In the genomic region with DNA sequence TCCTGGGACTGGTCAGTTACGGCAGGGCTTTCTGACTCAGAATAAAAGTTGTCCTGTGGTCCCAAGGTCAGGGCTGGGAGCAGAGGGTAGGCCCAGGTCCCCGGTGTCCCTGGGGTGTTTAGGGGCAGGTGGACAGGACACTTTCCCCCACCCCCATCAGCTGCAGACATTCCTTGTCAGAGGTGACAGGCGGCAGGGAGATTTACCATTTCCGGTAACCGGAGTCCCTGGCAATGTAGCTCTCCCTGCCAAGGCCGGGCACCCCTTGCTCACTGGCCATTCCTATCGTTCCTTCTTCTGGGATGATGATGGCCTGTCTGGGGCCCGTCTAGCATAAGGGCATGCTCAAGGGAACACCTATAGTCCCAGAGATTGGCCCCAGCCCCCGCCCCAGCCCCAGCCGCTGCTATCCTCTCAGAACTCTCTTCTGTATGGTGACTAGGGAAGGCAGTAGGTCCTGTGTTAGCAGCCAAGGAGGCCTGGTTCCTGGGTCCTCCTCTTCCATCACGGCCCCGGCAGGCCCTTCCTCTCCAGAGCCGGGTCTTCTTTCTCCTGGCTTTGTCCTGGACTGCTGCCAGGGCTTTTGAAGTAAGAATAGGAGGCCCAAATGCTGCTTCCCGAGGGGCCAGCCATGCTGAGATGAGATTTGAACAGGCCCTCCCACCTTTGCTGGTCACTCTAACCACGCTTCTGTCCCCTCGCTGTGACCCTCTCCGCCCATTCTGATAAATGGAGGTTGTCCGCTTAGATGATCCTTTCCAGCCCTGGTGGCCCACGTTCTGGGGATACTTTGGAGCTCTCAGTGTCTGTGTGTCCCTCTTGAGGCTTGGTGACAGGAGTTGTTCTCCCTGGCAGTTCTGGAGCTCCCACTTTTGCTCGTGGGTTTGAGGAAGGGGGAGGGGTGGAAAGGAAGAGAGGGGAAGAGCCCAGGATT, we compare ENCODE assay signal across 9 mouse cellular contexts. TPM values are rescaled to one million over a fixed set of nuclear protein-coding genes. Genes with fewer than 3 reads are reported as not detected.
DNase-seq lines count a peak whose midpoint lies in the region; ATAC-seq and TF ChIP-seq lines count a peak whose summit lies in the region.
"Had no signal": no experiment of that assay in that cellular context is flagged by ENCODE, and none has a peak within 500 bp of the region (broad histone marks: within the 10 kb centered on the region; RNA-seq: fewer than 3 reads in every experiment).

No protein-coding gene starts in this region.

- no peak for TF ChIP-seq CTCF in lung, postnatal 0 days (IDR thresholded peaks at IDR 0.05)
- TF ChIP-seq CTCF in intestine, postnatal 0 days (IDR thresholded peaks at IDR 0.05; ENCODE audit: low read depth) = no peak

- H3K4me1 ChIP-seq in lung, postnatal 0 days (ENCODE audit: insufficient read depth, low read depth, low read length) = peaks cover 70% of the 10 kb centered on the region
- peaks cover 22% of the 10 kb centered on the region for H3K4me1 ChIP-seq in intestine, postnatal 0 days (replicated peaks; ENCODE audit: control insufficient read depth, insufficient read depth, low read length)

- DNase-seq in adrenal gland, adult (ENCODE audit: inconsistent age in 2 of 2, low spot score in 1 of 2) = peak; percentile 72 to 89
- no peak for DNase-seq in adrenal gland, postnatal 4 days (ENCODE audit: low spot score in 2 of 2)
- DNase-seq in lung, postnatal 0 days (ENCODE audit: low spot score) = no peak
- no peak for DNase-seq in lung, postnatal 10 days
- peak; percentile 77 for DNase-seq in skeletal muscle tissue, adult 2 months (ENCODE audit: low read depth, low spot score)
- DNase-seq in thymus, postnatal 0 days (ENCODE audit: low spot score) = no peak

- WGBS in lung, postnatal 0 days = 27% methylated on average over 19 of the region's 20 CpGs
- WGBS in intestine, postnatal 0 days = 48% methylated on average over 20 of the region's 20 CpGs

- H3K9me3 ChIP-seq in lung, postnatal 0 days (ENCODE audit: low read length) = no peaks in the 10 kb centered on the region
- H3K9me3 ChIP-seq in intestine, postnatal 0 days (ENCODE audit: control insufficient read depth) = no peaks in the 10 kb centered on the region

- no peak overlapping the region for H3K4me3 ChIP-seq in lung, postnatal 0 days (ENCODE audit: low read depth, low read length)
- no peak overlapping the region for H3K4me3 ChIP-seq in intestine, postnatal 0 days (ENCODE audit: low read depth, low read length)

- no peaks in the 10 kb centered on the region for H3K36me3 ChIP-seq in lung, postnatal 0 days (ENCODE audit: insufficient read depth, low read length)
- H3K36me3 ChIP-seq in intestine, postnatal 0 days (ENCODE audit: control insufficient read depth, insufficient read depth) = no peaks in the 10 kb centered on the region

- ATAC-seq in lung, postnatal 0 days = no peak
- no peak for ATAC-seq in intestine, postnatal 0 days
- no peak for ATAC-seq in frontal cortex, adult (ENCODE audit: low TSS enrichment)

- no peaks in the 10 kb centered on the region for H3K27me3 ChIP-seq in lung, postnatal 0 days (replicated peaks; ENCODE audit: insufficient read depth, low read length)
- H3K27me3 ChIP-seq in intestine, postnatal 0 days (replicated peaks; ENCODE audit: control insufficient read depth, insufficient read depth, low read length) = no peaks in the 10 kb centered on the region

- no peak for TF ChIP-seq EP300 in lung, postnatal 0 days (IDR thresholded peaks at IDR 0.05)

- H3K4me2 ChIP-seq in lung, postnatal 0 days (replicated peaks; ENCODE audit: low read depth, low read length) = peak overlapping the region; percentile 17; the same call in 1 of the 2 replicates
- H3K4me2 ChIP-seq in intestine, postnatal 0 days (replicated peaks; ENCODE audit: low read depth) = no peak overlapping the region

- H3K27ac ChIP-seq in lung, postnatal 0 days (ENCODE audit: low read length) = peak overlapping the region; percentile 39; the same call in 1 of the 2 replicates
- H3K27ac ChIP-seq in intestine, postnatal 0 days (ENCODE audit: low read depth, low read length) = peak overlapping the region; percentile 79

- 0 out of 2 replicates have a peak overlapping the region, but pooled peaks have one; percentile 3 for H3K9ac ChIP-seq in lung, postnatal 0 days (replicated peaks; ENCODE audit: low read depth)
- no peak overlapping the region for H3K9ac ChIP-seq in intestine, postnatal 0 days (ENCODE audit: low read depth, low read length)

RNA-seq across cellular contexts. Expression of gene Hspg2, which starts 17.8 kb away (rescaled TPM):
- 100 to 1,000 TPM; 170 to 191 TPM for total RNA-seq in adrenal gland, postnatal 4 days (2021)
- polyA plus RNA-seq in lung, postnatal 0 days (2015; fragmentation: Nextera tagmentation; extraction: Ambion mirVana) = 20.2 and 25.3 TPM in 2 replicates
- 16.3 and 16.4 TPM in 2 replicates for polyA plus RNA-seq in intestine, postnatal 0 days (2015; fragmentation: Nextera tagmentation; extraction: Ambion mirVana)
- 4.0 and 4.1 TPM in 2 replicates for polyA plus RNA-seq in thymus, postnatal 0 days (2015; fragmentation: Nextera tagmentation; extraction: Ambion mirVana)

RNA-seq across cellular contexts. Expression of gene 1700013G24Rik, which starts 33.3 kb away (rescaled TPM):
- total RNA-seq in adrenal gland, postnatal 4 days (2021) = not detected
- not detected in 2 replicates for polyA plus RNA-seq in lung, postnatal 0 days (2015; fragmentation: Nextera tagmentation; extraction: Ambion mirVana)
- polyA plus RNA-seq in intestine, postnatal 0 days (2015; fragmentation: Nextera tagmentation; extraction: Ambion mirVana) = not detected in 2 replicates
- not detected in 2 replicates for polyA plus RNA-seq in thymus, postnatal 0 days (2015; fragmentation: Nextera tagmentation; extraction: Ambion mirVana)
- total RNA-seq: gastrocnemius, postnatal 36 days had no signal

RNA-seq across cellular contexts. Expression of gene Cela3b, which starts 56.0 kb away (rescaled TPM):
- total RNA-seq in adrenal gland, postnatal 4 days (2021) = 100 to 1,000 TPM in 1 of 2 experiments, not detected in 1; 918 TPM
- polyA plus RNA-seq in lung, postnatal 0 days (2015; fragmentation: Nextera tagmentation; extraction: Ambion mirVana) = not detected in 2 replicates
- polyA plus RNA-seq in intestine, postnatal 0 days (2015; fragmentation: Nextera tagmentation; extraction: Ambion mirVana) = 9.1 and 13.6 TPM in 2 replicates
- polyA plus RNA-seq in thymus, postnatal 0 days (2015; fragmentation: Nextera tagmentation; extraction: Ambion mirVana) = 0.40 TPM in 1 of 2 replicates, not detected in the other
- total RNA-seq: gastrocnemius, postnatal 36 days had no signal

Comparison
In these comparisons a context has a peak if more than half of its experiments do, and no peak if none do; other contexts are left out.
1. DNase-seq: peak in adrenal gland, adult (2 of 2) and skeletal muscle tissue, adult 2 months (single experiment); none in adrenal gland, postnatal 4 days (0 of 2), lung, postnatal 0 days (single experiment), lung, postnatal 10 days (single experiment) and thymus, postnatal 0 days (single experiment).